Mouse (Mus musculus): Measurements from ENCODE around the gene Gmds. TPM values are rescaled to one million over a fixed set of nuclear protein-coding genes. Genes with fewer than 3 reads are reported as not detected.

Gene Gmds
- polyA plus RNA-seq, 1 experiment, result 25.4 TPM

GRCm38 (mm10) chr13:31955171-31955570, 383.4 kb downstream of the Gmds start:
- peak; percentile 99 for DNase-seq (ENCODE audit: low read depth)

GRCm38 (mm10) chr13:31944676-31945210, 393.8 kb downstream of the Gmds start:
- no peak for DNase-seq (ENCODE audit: low read depth)

DNA sequence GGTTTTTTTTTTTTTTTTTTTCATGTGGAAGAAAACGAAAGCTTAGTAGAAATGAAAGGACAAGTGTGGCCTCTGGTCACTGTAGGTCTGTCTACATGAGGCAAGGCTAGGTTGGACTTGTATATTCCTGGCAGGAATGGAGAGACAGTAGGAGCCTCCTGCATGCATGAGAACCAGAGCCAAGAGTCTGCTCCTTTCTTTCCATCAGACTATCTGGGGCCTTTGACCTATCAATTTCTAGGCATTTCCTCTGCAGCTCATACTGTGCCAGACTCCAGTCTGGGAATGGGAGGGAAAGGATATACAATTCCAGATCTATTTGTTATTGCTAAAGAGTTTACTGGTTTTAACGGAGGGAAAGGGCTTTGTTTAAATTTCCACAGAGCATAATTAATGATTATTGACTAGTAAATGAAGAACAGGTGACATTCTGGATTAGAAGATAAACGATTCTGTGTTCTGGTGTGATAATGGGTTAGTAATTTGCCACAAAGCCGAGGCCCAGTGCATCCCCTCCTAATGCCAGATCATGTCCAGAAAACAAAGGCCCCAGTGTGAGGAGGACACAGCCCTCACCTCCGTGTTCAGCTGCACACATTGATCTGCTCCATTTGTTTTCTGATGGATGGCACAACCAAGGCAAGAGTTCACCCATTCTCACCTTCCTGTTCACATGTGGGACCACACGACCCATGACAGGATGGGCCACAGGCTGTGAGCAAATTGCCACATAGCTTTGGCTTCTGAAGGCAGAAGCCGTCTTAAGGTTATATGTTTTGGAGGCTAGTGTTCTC, 394.9 kb downstream of the Gmds start:
- no peak for DNase-seq (ENCODE audit: low read depth)

GRCm38 (mm10) chr13:31929299-31929698, 409.2 kb downstream of the Gmds start:
- no peak for DNase-seq (ENCODE audit: low read depth)

DNA sequence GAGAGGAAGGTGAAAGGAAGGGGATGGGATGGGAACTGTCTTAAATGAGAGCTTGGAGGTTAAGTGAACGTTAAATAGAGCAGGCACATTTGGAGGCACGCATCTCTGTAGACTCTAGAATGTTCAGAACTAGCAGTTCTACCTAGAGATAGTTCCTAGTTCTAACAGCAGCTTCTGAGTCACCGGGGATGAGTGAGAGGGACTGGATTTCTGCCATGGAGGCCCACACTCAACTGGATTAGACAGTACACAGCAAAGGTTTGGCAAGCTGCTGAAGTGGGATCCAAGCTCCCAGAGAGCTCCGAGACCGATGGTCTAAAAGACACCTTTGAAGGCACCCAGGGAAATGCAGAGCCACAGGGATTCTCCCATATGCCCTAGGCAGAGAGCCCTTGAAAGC, 411.9 kb downstream of the Gmds start:
- no peak for DNase-seq (ENCODE audit: low read depth)

DNA sequence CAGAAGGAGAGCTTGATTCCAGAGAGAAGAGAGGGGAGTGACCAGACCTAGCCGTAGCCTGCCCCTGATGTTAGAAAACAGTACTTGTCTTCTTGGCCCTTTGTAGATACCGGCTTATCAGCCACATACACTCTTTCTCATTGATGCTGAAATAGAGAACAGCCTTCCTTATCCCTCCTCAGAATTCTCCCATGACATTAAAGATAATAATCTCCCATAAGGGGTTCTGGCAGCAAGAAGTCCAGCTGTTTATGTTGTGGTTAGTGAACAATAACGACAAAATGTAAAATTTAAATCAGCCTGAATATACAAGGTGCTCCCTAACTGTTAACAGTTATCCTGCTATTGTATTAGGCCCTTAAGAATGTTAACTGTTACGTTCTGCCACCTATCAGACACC, 414.0 kb downstream of the Gmds start:
- DNase-seq (ENCODE audit: low read depth), result no peak

DNA sequence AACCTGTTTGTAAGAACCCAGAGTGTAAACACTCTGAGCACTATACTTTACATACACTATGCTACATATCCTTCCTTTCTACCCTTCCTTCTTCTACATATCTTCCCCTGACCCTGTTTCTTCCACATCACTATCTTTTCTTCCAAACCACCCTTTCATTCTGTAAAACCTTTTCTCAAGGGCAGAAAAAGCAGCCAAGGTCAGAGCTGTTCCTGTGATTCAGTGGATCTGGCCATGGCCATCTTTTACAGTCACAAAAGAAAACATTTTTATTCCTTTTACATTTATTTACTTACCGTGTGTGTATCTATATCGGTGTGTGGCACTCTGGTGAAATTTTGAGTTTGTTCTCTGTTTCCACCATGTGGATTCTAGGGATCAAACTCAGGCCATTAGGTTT, 418.8 kb downstream of the Gmds start:
- DNase-seq (ENCODE audit: low read depth), result no peak

DNA sequence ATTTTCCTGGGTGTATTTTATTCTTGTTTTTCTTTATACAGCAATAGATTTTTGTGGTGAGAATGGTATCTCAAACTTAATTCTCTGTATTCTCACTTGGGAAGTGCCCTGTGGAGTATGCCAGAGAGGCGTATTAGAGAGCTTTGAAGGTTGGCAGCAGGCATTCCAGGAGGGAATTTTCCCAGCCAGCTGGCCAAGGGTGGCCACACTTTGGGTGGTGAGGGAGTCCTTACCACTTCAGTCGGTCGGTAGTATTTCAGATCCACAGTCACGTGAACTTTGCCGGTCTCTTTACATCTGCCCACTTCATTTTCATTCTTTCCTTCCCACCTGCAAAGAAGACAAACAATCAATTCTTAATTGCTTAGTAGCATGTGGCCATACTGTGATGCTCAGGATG, 421.2 kb downstream of the Gmds start:
- no peak for DNase-seq (ENCODE audit: low read depth)

GRCm38 (mm10) chr13:31915748-31916147, 422.8 kb downstream of the Gmds start:
- no peak for DNase-seq (ENCODE audit: low read depth)

DNA sequence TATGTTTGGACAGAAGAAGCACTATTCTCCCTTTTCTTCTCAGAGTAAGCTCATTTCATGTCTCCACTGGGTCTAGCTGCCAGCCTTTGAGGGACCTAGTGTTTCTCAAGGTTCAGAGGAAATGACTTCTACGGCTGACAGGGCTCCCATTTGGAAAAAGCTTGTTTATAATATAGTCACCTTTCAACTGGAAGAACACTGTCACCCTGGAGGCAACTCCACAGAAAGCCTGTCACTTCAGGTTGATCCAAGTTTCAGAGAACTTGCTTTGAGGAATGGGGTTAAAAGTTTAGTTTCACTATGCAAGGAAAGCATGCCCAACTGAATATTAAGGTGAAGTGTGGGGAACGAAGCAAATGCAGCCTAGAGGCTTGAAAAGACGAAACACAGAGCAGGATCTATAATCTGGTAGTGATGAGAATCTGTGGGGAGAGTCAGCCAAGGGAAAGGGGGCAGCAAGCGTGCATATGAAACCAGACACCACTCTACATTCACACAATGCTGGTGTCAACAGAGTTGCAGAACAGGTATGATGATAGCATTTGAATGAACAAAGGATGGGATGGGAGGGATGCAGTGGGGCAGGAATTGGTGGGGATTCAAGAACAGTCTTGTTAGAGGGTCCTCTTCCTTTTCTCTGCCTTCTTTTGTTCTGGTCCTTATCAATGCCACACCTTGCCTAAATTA, 423.5 kb downstream of the Gmds start:
- DNase-seq (ENCODE audit: low read depth), result no peak

- DNase-seq (ENCODE audit: low read depth), result no peak
Observed at GRCm38 (mm10) chr13:31911956-31912355, 426.6 kb downstream of the Gmds start.

DNA sequence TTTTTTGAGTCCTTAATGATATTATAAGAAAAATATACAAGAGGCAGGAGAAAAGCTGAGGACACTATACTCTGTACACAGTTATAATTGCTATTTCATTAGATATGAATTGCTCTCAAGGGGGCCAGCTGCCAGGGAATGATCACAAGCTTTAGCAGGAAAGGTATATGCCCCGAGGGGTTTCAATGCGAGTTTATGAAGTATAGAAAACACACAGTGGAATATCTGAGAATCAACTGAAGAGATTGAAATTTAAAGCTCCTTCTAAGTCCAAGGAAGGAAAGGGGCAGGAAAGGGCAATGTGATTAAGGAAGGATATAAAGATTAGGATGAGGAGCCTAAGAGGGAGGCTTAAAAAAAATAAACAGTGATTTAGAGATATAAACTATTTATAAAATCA, 427.2 kb downstream of the Gmds start:
- DNase-seq (ENCODE audit: low read depth), result no peak

DNA sequence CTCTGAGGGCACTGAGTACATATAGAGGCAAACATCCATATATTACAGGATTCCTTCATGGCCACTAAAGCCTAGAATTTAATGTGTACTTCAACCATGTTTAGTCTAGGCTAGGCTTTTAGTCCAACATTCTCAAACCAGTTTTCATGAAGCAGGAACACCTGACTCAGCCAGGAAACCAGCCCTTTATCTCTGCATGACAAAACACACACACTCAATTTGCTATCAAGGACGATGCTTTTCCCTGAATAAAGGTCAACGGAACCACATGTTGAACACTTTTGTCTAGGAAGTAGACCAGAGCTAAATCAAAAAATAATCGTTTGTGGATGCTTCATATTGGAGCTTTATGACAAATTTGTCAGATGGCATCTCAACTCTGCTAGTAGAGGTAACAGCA, 429.5 kb downstream of the Gmds start:
- no peak for DNase-seq (ENCODE audit: low read depth)

GRCm38 (mm10) chr13:31906514-31906913, 432.0 kb downstream of the Gmds start:
- DNase-seq (ENCODE audit: low read depth), result no peak

DNA sequence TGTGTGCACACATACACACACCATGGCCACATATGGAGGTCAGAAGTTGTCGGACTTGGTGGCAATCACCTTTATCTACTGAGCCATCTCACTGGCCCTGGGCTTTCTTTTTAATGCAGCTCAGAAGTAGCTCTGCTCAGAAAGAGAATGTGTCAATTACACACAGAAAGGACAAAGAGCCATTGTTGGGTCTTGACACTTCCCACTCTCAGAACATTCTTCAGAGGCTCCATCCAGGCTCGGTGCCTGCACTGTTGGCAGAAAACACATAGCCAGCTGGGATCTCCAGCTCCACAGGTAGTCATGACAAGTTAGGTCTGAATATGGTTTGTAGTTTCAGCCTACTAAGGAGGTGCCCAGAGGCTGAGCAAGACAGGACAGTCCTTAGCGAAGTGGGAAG, 438.3 kb downstream of the Gmds start:
- no peak for DNase-seq (ENCODE audit: low read depth)

GRCm38 (mm10) chr13:31899392-31899791, 439.1 kb downstream of the Gmds start:
- no peak for DNase-seq (ENCODE audit: low read depth)

- no peak for DNase-seq (ENCODE audit: low read depth)
Observed at GRCm38 (mm10) chr13:31897493-31897892, 441.0 kb downstream of the Gmds start.

GRCm38 (mm10) chr13:31894511-31894910, 444.0 kb downstream of the Gmds start:
- DNase-seq (ENCODE audit: low read depth), result no peak

- no peak for DNase-seq (ENCODE audit: low read depth)
Observed at GRCm38 (mm10) chr13:31892913-31893514, 445.5 kb downstream of the Gmds start.

GRCm38 (mm10) chr13:31888500-31888899, 450.0 kb downstream of the Gmds start:
- DNase-seq (ENCODE audit: low read depth), result no peak

DNA sequence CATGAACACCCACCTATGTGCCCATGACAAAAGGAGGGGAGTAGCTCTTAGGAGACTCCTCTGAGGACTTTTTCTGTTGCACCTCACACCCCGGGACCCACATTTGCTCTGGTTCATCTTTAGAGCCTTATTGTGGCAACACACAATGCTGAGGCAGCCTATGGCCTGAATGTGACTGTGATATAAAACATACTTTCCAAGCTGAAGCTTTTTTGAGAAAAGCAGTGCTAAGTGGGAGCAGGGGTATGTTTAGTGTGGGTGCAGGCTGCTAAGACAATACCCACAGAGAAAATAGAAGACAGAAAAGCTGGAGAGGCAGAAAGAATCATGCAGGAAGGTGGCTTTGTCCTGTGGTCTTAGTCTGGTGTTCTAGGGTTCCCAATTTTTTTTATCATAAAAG, 452.8 kb downstream of the Gmds start:
- no peak for DNase-seq (ENCODE audit: low read depth)

GRCm38 (mm10) chr13:31878805-31879477, 459.6 kb downstream of the Gmds start:
- DNase-seq (ENCODE audit: low read depth), result peak; percentile 74
